Mouse (Mus musculus) yolk sac, embryonic 10.5 days (tissue): ENCODE measurements around the gene Syvn1.
A peak's percentile ranks its signal among the peaks of the same experiment; 100 is the strongest.
"Not testable (repeated sequence)": the region's sequence is repeated elsewhere in the genome, so short reads cannot be mapped to it uniquely, and the experiment has no call there.

Experiments used
- DNase-seq: peaks from one replicate; pipeline ENCODE4 v3.0.0-alpha.2; 2017; ENCODE audit warnings: low spot score

Gene Syvn1

GRCm38 (mm10) chr19:6042293-6042692, 4.1 kb upstream of the Syvn1 start:
- no peak for DNase-seq

GRCm38 (mm10) chr19:6044102-6044501, 2.3 kb upstream of the Syvn1 start:
- not testable (repeated sequence) for DNase-seq

- no peak for DNase-seq
Observed at GRCm38 (mm10) chr19:6045366-6046293, 746 bp upstream of the Syvn1 start.

GRCm38 (mm10) chr19:6047154-6047898, 950 bp downstream of the Syvn1 start:
- DNase-seq = no peak

GRCm38 (mm10) chr19:6047899-6048166, 1.5 kb downstream of the Syvn1 start:
- no peak for DNase-seq

GRCm38 (mm10) chr19:6048681-6049410, 2.5 kb downstream of the Syvn1 start:
- DNase-seq = no peak

GRCm38 (mm10) chr19:6052516-6052915, 6.1 kb downstream of the Syvn1 start:
- DNase-seq = no peak

- DNase-seq = no peak
Observed at GRCm38 (mm10) chr19:6054296-6054695, 7.9 kb downstream of the Syvn1 start.

GRCm38 (mm10) chr19:6056696-6057095, 10.3 kb downstream of the Syvn1 start:
- no peak for DNase-seq

- peak; percentile 97 for DNase-seq
Observed at GRCm38 (mm10) chr19:6057313-6058096, 11.1 kb downstream of the Syvn1 start, which contains the start of the genes Mrpl49 and Fau. Gene Mrpl49 (minus strand): TSS chr19:6057785. Gene Fau (plus strand): TSS chr19:6057844.

GRCm38 (mm10) chr19:6058513-6058912, 12.1 kb downstream of the Syvn1 start:
- no peak for DNase-seq

GRCm38 (mm10) chr19:6058966-6059365, 12.6 kb downstream of the Syvn1 start:
- DNase-seq = peak; percentile 57

- DNase-seq = peak; percentile 92
Observed at GRCm38 (mm10) chr19:6061021-6061533, 14.7 kb downstream of the Syvn1 start, which contains the start of gene Znhit2. Gene Znhit2 (plus strand): TSS chr19:6061192.

- peak; percentile 51 for DNase-seq
Observed at GRCm38 (mm10) chr19:6061641-6062302, 15.4 kb downstream of the Syvn1 start.

GRCm38 (mm10) chr19:6062418-6062817, 16.0 kb downstream of the Syvn1 start:
- peak; percentile 71 for DNase-seq

- DNase-seq = no peak
Observed at GRCm38 (mm10) chr19:6063081-6063480, 16.7 kb downstream of the Syvn1 start.

- no peak for DNase-seq
Observed at GRCm38 (mm10) chr19:6066571-6066970, 20.2 kb downstream of the Syvn1 start.

GRCm38 (mm10) chr19:6067011-6067723, 20.8 kb downstream of the Syvn1 start:
- DNase-seq = peak; percentile 83

GRCm38 (mm10) chr19:6067724-6068415, 21.5 kb downstream of the Syvn1 start, which contains the start of gene Tm7sf2:
Gene Tm7sf2 (minus strand): TSS chr19:6068373.
- peak; percentile 93 for DNase-seq
